Comparison of ENCODE assay signal across 14 mouse cellular contexts in genomic region chr4:114409511-114409910, GRCm38 (mm10). TPM values are rescaled to one million over a fixed set of nuclear protein-coding genes. Genes with fewer than 3 reads are reported as not detected.
DNase-seq lines count a peak whose midpoint lies in the region; ATAC-seq and TF ChIP-seq lines count a peak whose summit lies in the region.
"Had no signal": no experiment of that assay in that cellular context is flagged by ENCODE, and none has a peak within 500 bp of the region (broad histone marks: within the 10 kb centered on the region; RNA-seq: fewer than 3 reads in every experiment).

No protein-coding gene starts in this region.

- H3K27me3 ChIP-seq in heart, embryonic 11.5 days (ENCODE audit: control insufficient read depth, insufficient read depth, low read length): peaks cover 72% of the 10 kb centered on the region
- H3K27me3 ChIP-seq in lung, embryonic 15.5 days: peaks cover 27% of the 10 kb centered on the region
- H3K27me3 ChIP-seq in embryonic facial prominence, embryonic 13.5 days: peaks cover 47% of the 10 kb centered on the region
- H3K27me3 ChIP-seq in cerebellum, adult 2 months (ENCODE audit: control insufficient read depth, insufficient read depth, low read length): no peaks in the 10 kb centered on the region; the same call in 1 of the 2 replicates

- no peak for TF ChIP-seq POLR2A in cerebellum, adult 2 months (IDR thresholded peaks at IDR 0.05; ENCODE audit: borderline replicate concordance, insufficient read depth, low read length)

- TF ChIP-seq CTCF in cerebellum, adult 2 months (IDR thresholded peaks at IDR 0.05; ENCODE audit: borderline replicate concordance, insufficient read depth, low read depth, low read length): no peak

- no peaks in the 10 kb centered on the region for H3K9me3 ChIP-seq in heart, embryonic 11.5 days (replicated peaks; ENCODE audit: control insufficient read depth, low read length)
- no peaks in the 10 kb centered on the region for H3K9me3 ChIP-seq in lung, embryonic 15.5 days
- no peaks in the 10 kb centered on the region for H3K9me3 ChIP-seq in embryonic facial prominence, embryonic 13.5 days
- H3K9me3 ChIP-seq: liver, embryonic 12.5 days; stomach, embryonic 15.5 days had no signal

- H3K4me3 ChIP-seq in heart, embryonic 11.5 days (ENCODE audit: low read depth, low read length): no peak overlapping the region
- no peak overlapping the region for H3K4me3 ChIP-seq in lung, embryonic 15.5 days
- no peak overlapping the region for H3K4me3 ChIP-seq in embryonic facial prominence, embryonic 13.5 days
- H3K4me3 ChIP-seq in cerebellum, adult 2 months (replicated peaks; ENCODE audit: insufficient read depth, low read depth, low read length): no peak overlapping the region
- H3K4me3 ChIP-seq: liver, embryonic 12.5 days; stomach, embryonic 15.5 days had no signal

- intact Hi-C loops in heart, postnatal 10 days (cut with DNase I): loop anchor here (5.0 to 10.0 kb wide), 2 partner anchors 103 to 495 kb away; partner anchors contain the start of gene Foxd2

- ATAC-seq in heart, embryonic 11.5 days (replicated peaks; ENCODE audit: insufficient number of reproducible peaks, low FRiP score, low TSS enrichment): no peak
- ATAC-seq in lung, embryonic 15.5 days (ENCODE audit: borderline replicate concordance, extremely low read depth, low FRiP score, low TSS enrichment): no peak
- ATAC-seq in embryonic facial prominence, embryonic 13.5 days (ENCODE audit: insufficient number of reproducible peaks, insufficient read depth, low FRiP score, low TSS enrichment, low read depth): no peak
- ATAC-seq: liver, embryonic 12.5 days had no signal

- H3K4me2 ChIP-seq in heart, embryonic 11.5 days: peak overlapping the region; percentile 31; the same call in 1 of the 2 replicates
- H3K4me2 ChIP-seq in lung, embryonic 15.5 days: peak overlapping the region; percentile 97
- H3K4me2 ChIP-seq in embryonic facial prominence, embryonic 13.5 days: peak overlapping the region; percentile 45; the same call in 1 of the 2 replicates
- H3K4me2 ChIP-seq: liver, embryonic 12.5 days; stomach, embryonic 15.5 days had no signal

- H3K36me3 ChIP-seq in heart, embryonic 11.5 days (ENCODE audit: control insufficient read depth, insufficient read depth, low read length): no peaks in the 10 kb centered on the region
- 0 out of 2 replicates have a peak, but pooled peaks cover 2% of the 10 kb centered on the region for H3K36me3 ChIP-seq in lung, embryonic 15.5 days
- no peaks in the 10 kb centered on the region for H3K36me3 ChIP-seq in embryonic facial prominence, embryonic 13.5 days
- H3K36me3 ChIP-seq: liver, embryonic 12.5 days; stomach, embryonic 15.5 days had no signal

- no peak overlapping the region for H3K9ac ChIP-seq in heart, embryonic 11.5 days (ENCODE audit: low read depth, low read length)
- no peak overlapping the region for H3K9ac ChIP-seq in lung, embryonic 15.5 days
- H3K9ac ChIP-seq in embryonic facial prominence, embryonic 13.5 days: no peak overlapping the region; the same call in 1 of the 2 replicates
- H3K9ac ChIP-seq: liver, embryonic 12.5 days; stomach, embryonic 15.5 days had no signal

- DNase-seq in heart, postnatal 10 days: no peak
- DNase-seq in lung, postnatal 14 days: no peak
- DNase-seq in kidney, postnatal 14 days: peak; percentile 70
- no peak for DNase-seq in cerebellum, adult 2 months
- no peak for DNase-seq in left cerebral cortex, adult 9 months (ENCODE audit: low spot score in 2 of 2)
- DNase-seq: adrenal gland, postnatal 36 days; cerebellum, adult 18-20 months had no signal

- peaks cover 18% of the 10 kb centered on the region for H3K4me1 ChIP-seq in heart, embryonic 11.5 days (ENCODE audit: control insufficient read depth, insufficient read depth, low read length)
- peaks cover 27% of the 10 kb centered on the region for H3K4me1 ChIP-seq in lung, embryonic 15.5 days
- peaks cover 46% of the 10 kb centered on the region for H3K4me1 ChIP-seq in embryonic facial prominence, embryonic 13.5 days
- no peaks in the 10 kb centered on the region for H3K4me1 ChIP-seq in cerebellum, adult 2 months (ENCODE audit: control insufficient read depth, insufficient read depth, low read length)

- H3K27ac ChIP-seq in heart, embryonic 11.5 days (ENCODE audit: low read depth, low read length): no peak overlapping the region
- H3K27ac ChIP-seq in lung, embryonic 15.5 days: no peak overlapping the region
- no peak overlapping the region for H3K27ac ChIP-seq in embryonic facial prominence, embryonic 13.5 days
- H3K27ac ChIP-seq in cerebellum, adult 2 months (ENCODE audit: insufficient read depth, low read length): no peak overlapping the region
- H3K27ac ChIP-seq: liver, embryonic 12.5 days; stomach, embryonic 15.5 days had no signal

RNA-seq across cellular contexts. Expression of gene Trabd2b, which starts 3.0 kb away (rescaled TPM):
- 1.5 and 1.7 TPM in 2 replicates for polyA plus RNA-seq in heart, embryonic 11.5 days (2014; fragmentation: Nextera tagmentation; extraction: Ambion mirVana)
- total RNA-seq in heart, postnatal 10 days (2021): 10 to 100 TPM; 21.1 to 25.6 TPM
- 4.4 and 5.1 TPM in 2 replicates for polyA plus RNA-seq in lung, embryonic 15.5 days (2015; fragmentation: Nextera tagmentation; extraction: Ambion mirVana)
- 1.7 TPM in 2 replicates for polyA plus RNA-seq in embryonic facial prominence, embryonic 13.5 days (2015; fragmentation: Nextera tagmentation; extraction: Ambion mirVana)
- 4.8 and 5.1 TPM in 2 replicates for polyA plus RNA-seq in cerebellum, adult 2 months (2012; rRNA removed)
- total RNA-seq: megakaryocyte progenitor cell, adult 5-6 weeks; neutrophil, adult 5-6 weeks had no signal

Comparison
In these comparisons a context has a peak if more than half of its experiments do, and no peak if none do; other contexts are left out.
1. H3K4me2 ChIP-seq: peak in every context shown above with its lines; median percentile 97 in lung, embryonic 15.5 days; 45 in embryonic facial prominence, embryonic 13.5 days; 31 in heart, embryonic 11.5 days.